Mouse (Mus musculus): Measurements from ENCODE around the gene 2410004P03Rik. TPM values are rescaled to one million over a fixed set of nuclear protein-coding genes. Genes with fewer than 3 reads are reported as not detected.

2410004P03Rik gene
- total RNA-seq, 1 experiment from 2014 or later, result 0.87 TPM

Other genes starting within 250 kb of the 2410004P03Rik start
- 0.05 TPM in 1 of 2 replicates, not detected in the other for gene Greb1, start 210.8 kb downstream of the 2410004P03Rik start, total RNA-seq (2017)
- 38.9 and 54.0 TPM in 2 replicates for gene E2f6, start 200.8 kb downstream of the 2410004P03Rik start, total RNA-seq (2017)
- gene Rock2, start 116.8 kb downstream of the 2410004P03Rik start, total RNA-seq (2017), result 78.2 and 80.4 TPM in 2 replicates
- 14.1 and 17.2 TPM in 2 replicates for gene Pqlc3, start 11.3 kb downstream of the 2410004P03Rik start, total RNA-seq (2017)
- not detected in 2 replicates for gene Kcnf1, start 165.2 kb upstream of the 2410004P03Rik start, total RNA-seq (2017)

All from common myeloid progenitor, adult 5-6 weeks (primary cell).